Mouse (Mus musculus) heart, postnatal 0 days (tissue): ENCODE measurements at regions not wholly inside any gene's neighbourhood (a gene's known extent, or its start where the extent isn't known, plus 50 kb on each side); places are given as distances from the start of the nearest gene placed in this dataset.
A peak's percentile ranks its signal among the peaks of the same experiment; 100 is the strongest.

Source experiments
- CTCF ChIP-seq: IDR thresholded peaks from 2 replicates; pipeline ENCODE4 v1.5.1; 2016; ENCODE audit warnings: antibody characterized with exemption, control low read depth, low read depth
- EP300 ChIP-seq: IDR thresholded peaks from 2 replicates; pipeline ENCODE4 v1.6.1; 2016; ENCODE audit warnings: antibody characterized with exemption, low read depth

DNA sequence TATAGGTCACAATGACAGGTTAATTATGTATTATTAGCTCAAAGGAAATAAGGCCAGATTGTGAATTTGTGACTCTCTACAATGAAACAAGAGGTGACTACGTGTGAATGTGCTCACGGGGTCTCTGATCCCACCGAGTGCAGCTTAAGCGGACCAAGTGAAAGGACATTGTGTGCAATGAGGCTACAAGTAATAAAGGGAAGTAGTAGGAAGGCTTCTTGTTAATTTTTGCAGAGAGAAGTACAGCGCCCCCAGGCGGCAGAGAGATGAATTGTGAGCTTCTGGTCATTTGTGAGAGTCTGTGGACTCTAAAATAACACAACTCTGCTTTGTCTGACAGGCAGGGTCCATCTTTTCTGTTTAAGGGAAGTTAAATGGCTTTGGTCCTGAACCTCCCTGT is 73.9 kb upstream of the Gls start:
- no peak for TF ChIP-seq EP300
- 0 out of 2 replicates have a peak, but pooled peaks have one; percentile 11 for TF ChIP-seq CTCF
